Mouse (Mus musculus) olfactory bulb, adult 2 months (tissue): ENCODE measurements around the gene Mta1.

Experiments used
- CTCF ChIP-seq: fragments of 200-500 bp; IDR thresholded peaks from 2 replicates; pipeline ENCODE4 v1.5.1; 2012; ENCODE audit warnings: low read depth, mild to moderate bottlenecking, low read length, moderate library complexity; ENCODE audit not compliant: insufficient read depth
- POLR2A ChIP-seq: fragments of 200-500 bp; IDR thresholded peaks from 2 replicates; pipeline ENCODE4 v1.6.1; 2012; ENCODE audit warnings: mild to moderate bottlenecking, low read depth, low read length, moderate library complexity; ENCODE audit not compliant: insufficient read depth

DNA sequence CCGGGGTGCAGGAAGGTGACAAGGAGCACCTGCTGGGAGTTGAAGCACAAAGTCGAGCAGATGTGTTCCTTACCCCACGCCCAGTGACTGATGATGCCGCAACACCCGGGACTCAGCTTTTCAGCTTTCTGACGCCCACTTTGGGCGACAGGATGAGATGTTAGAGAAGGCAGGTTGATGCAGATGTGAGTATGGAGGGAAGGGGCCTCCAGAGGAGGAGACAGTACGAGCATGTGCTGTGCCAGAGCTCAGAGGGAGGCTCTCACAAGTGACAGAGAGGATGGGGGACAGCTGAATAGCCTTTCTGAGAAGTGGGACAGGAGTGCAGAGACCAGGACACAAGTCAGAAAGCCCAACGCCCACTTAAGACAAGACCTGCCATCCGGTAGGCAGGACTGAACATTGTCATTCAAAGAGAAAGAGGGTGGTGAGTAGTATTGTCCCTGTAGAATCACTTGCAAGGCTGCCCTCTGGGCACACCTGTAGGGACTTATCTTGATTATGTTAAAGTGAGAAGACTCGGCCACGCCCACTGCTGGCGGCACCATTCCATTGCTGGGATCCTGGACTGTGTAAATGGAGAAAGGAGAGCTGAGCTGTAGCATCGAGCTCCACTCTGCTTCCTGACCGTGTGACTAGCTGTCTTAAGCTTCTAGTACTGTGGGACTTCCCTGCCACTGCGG, 16.9 kb downstream of the Mta1 start:
- TF ChIP-seq CTCF (no peak), POLR2A (no peak)
